Mouse (Mus musculus): ENCODE data around the gene Ahnak. TPM values are rescaled to one million over a fixed set of nuclear protein-coding genes. Genes with fewer than 3 reads are reported as not detected.

The Ahnak gene
- polyA plus RNA-seq, 1 experiment from 2014 or later, result 1.6 TPM

Other genes with a start within 250 kb of the Ahnak start
- 0.81 and 1.3 TPM in 2 replicates for gene 1700092M07Rik, start 248.6 kb upstream of the Ahnak start, polyA plus RNA-seq (2015; fragmentation: Nextera tagmentation; extraction: Ambion mirVana)
- gene Stx5a, start 247.9 kb upstream of the Ahnak start, polyA plus RNA-seq (2015; fragmentation: Nextera tagmentation; extraction: Ambion mirVana), result 48.2 and 51.9 TPM in 2 replicates
- 93.3 and 104 TPM in 2 replicates for gene Nxf1, start 232.2 kb upstream of the Ahnak start, polyA plus RNA-seq (2015; fragmentation: Nextera tagmentation; extraction: Ambion mirVana)
- 66.1 and 74.2 TPM in 2 replicates for gene Tmem223, start 218.3 kb upstream of the Ahnak start, polyA plus RNA-seq (2015; fragmentation: Nextera tagmentation; extraction: Ambion mirVana)
- gene Tmem179b, start 214.8 kb upstream of the Ahnak start, polyA plus RNA-seq (2015; fragmentation: Nextera tagmentation; extraction: Ambion mirVana), result 93.6 and 97.1 TPM in 2 replicates
- gene Taf6l, start 202.9 kb upstream of the Ahnak start, polyA plus RNA-seq (2015; fragmentation: Nextera tagmentation; extraction: Ambion mirVana), result 16.6 and 17.2 TPM in 2 replicates
- 105 and 110 TPM in 2 replicates for gene Polr2g, start 190.7 kb upstream of the Ahnak start, polyA plus RNA-seq (2015; fragmentation: Nextera tagmentation; extraction: Ambion mirVana)
- 1.5 TPM in 2 replicates for gene Zbtb3, start 186.7 kb upstream of the Ahnak start, polyA plus RNA-seq (2015; fragmentation: Nextera tagmentation; extraction: Ambion mirVana)
- gene Ttc9c, start 170.0 kb upstream of the Ahnak start, polyA plus RNA-seq (2015; fragmentation: Nextera tagmentation; extraction: Ambion mirVana), result 25.1 and 27.4 TPM in 2 replicates
- 2.8 and 3.0 TPM in 2 replicates for gene Hnrnpul2, start 169.3 kb upstream of the Ahnak start, polyA plus RNA-seq (2015; fragmentation: Nextera tagmentation; extraction: Ambion mirVana)
- not detected in 2 replicates for gene AC129217.1, start 159.5 kb upstream of the Ahnak start, polyA plus RNA-seq (2015; fragmentation: Nextera tagmentation; extraction: Ambion mirVana)
- gene Bscl2, start 151.8 kb upstream of the Ahnak start, polyA plus RNA-seq (2015; fragmentation: Nextera tagmentation; extraction: Ambion mirVana), result 33.8 and 37.2 TPM in 2 replicates
- 0.52 and 0.73 TPM in 2 replicates for gene Gng3, start 150.1 kb upstream of the Ahnak start, polyA plus RNA-seq (2015; fragmentation: Nextera tagmentation; extraction: Ambion mirVana)
- gene Lrrn4cl, start 138.5 kb upstream of the Ahnak start, polyA plus RNA-seq (2015; fragmentation: Nextera tagmentation; extraction: Ambion mirVana), result 0.05 and 0.18 TPM in 2 replicates
- gene Ubxn1, start 117.8 kb upstream of the Ahnak start, polyA plus RNA-seq (2015; fragmentation: Nextera tagmentation; extraction: Ambion mirVana), result 112 and 125 TPM in 2 replicates
- gene Uqcc3, start 108.4 kb upstream of the Ahnak start, polyA plus RNA-seq (2015; fragmentation: Nextera tagmentation; extraction: Ambion mirVana), result 37.8 and 38.5 TPM in 2 replicates
- gene Lbhd1, start 105.6 kb upstream of the Ahnak start, polyA plus RNA-seq (2015; fragmentation: Nextera tagmentation; extraction: Ambion mirVana), result 81.2 and 113 TPM in 2 replicates
- not detected in 2 replicates for gene Gm49403, start 105.4 kb upstream of the Ahnak start, polyA plus RNA-seq (2015; fragmentation: Nextera tagmentation; extraction: Ambion mirVana)
- gene 1810009A15Rik, start 100.4 kb upstream of the Ahnak start, polyA plus RNA-seq (2015; fragmentation: Nextera tagmentation; extraction: Ambion mirVana), result 89.5 and 92.3 TPM in 2 replicates
- gene Gm49416, start 100.4 kb upstream of the Ahnak start, polyA plus RNA-seq (2015; fragmentation: Nextera tagmentation; extraction: Ambion mirVana), result not detected in 2 replicates
- gene Ints5, start 96.3 kb upstream of the Ahnak start, polyA plus RNA-seq (2015; fragmentation: Nextera tagmentation; extraction: Ambion mirVana), result 26.1 and 26.5 TPM in 2 replicates
- 41.4 and 52.7 TPM in 2 replicates for gene Ganab, start 91.2 kb upstream of the Ahnak start, polyA plus RNA-seq (2015; fragmentation: Nextera tagmentation; extraction: Ambion mirVana)
- gene B3gat3, start 68.9 kb upstream of the Ahnak start, polyA plus RNA-seq (2015; fragmentation: Nextera tagmentation; extraction: Ambion mirVana), result 20.1 and 22.8 TPM in 2 replicates
- gene Rom1, start 59.9 kb upstream of the Ahnak start, polyA plus RNA-seq (2015; fragmentation: Nextera tagmentation; extraction: Ambion mirVana), result 2.7 and 2.8 TPM in 2 replicates
- gene Eml3, start 59.7 kb upstream of the Ahnak start, polyA plus RNA-seq (2015; fragmentation: Nextera tagmentation; extraction: Ambion mirVana), result 14.4 and 15.2 TPM in 2 replicates
- gene Mta2, start 47.4 kb upstream of the Ahnak start, polyA plus RNA-seq (2015; fragmentation: Nextera tagmentation; extraction: Ambion mirVana), result 99.5 and 114 TPM in 2 replicates
- 18.7 and 20.2 TPM in 2 replicates for gene Tut1, start 35.4 kb upstream of the Ahnak start, polyA plus RNA-seq (2015; fragmentation: Nextera tagmentation; extraction: Ambion mirVana)
- 298 and 320 TPM in 2 replicates for gene Eef1g, start 22.2 kb upstream of the Ahnak start, polyA plus RNA-seq (2015; fragmentation: Nextera tagmentation; extraction: Ambion mirVana)
- not detected in 2 replicates for gene Scgb1a1, start 98.7 kb downstream of the Ahnak start, polyA plus RNA-seq (2015; fragmentation: Nextera tagmentation; extraction: Ambion mirVana)
- gene Asrgl1, start 146.4 kb downstream of the Ahnak start, polyA plus RNA-seq (2015; fragmentation: Nextera tagmentation; extraction: Ambion mirVana), result 11.5 and 14.9 TPM in 2 replicates

Data from liver, embryonic 13.5 days (tissue).